Mouse (Mus musculus) spleen, adult 2 months (tissue): ENCODE results near the gene Aldh1a1.

Experiments
- CTCF ChIP-seq: fragments of 200-500 bp; IDR thresholded peaks from 2 replicates; pipeline ENCODE4 v1.5.1; 2011; ENCODE audit warnings: mild to moderate bottlenecking, inconsistent platforms; ENCODE audit not compliant: insufficient read depth, insufficient read length, insufficient replicate concordance; ENCODE audit errors: extremely low read depth
- POLR2A ChIP-seq: fragments of 200-500 bp; IDR thresholded peaks from 2 replicates; pipeline ENCODE4 v1.6.1; 2011; ENCODE audit warnings: low read depth, low read length, inconsistent platforms

GRCm38 (mm10) chr19:20557211-20557610, 64.7 kb downstream of the Aldh1a1 start:
- TF ChIP-seq POLR2A, result no peak
- TF ChIP-seq CTCF, result no peak
